Mouse (Mus musculus) brown adipose tissue, adult 24 weeks (tissue): ENCODE results near the gene Pinlyp. TPM values are rescaled to one million over a fixed set of nuclear protein-coding genes. Genes with fewer than 3 reads are reported as not detected.
"Not testable (repeated sequence)": the region's sequence is repeated elsewhere in the genome, so short reads cannot be mapped to it uniquely, and the experiment has no call there.

ENCODE experiments used
- H3K27ac ChIP-seq: fragments of 200-500 bp; replicated peaks from 2 replicates; pipeline ENCODE4 v1.5.1; 2012; ENCODE audit warnings: low read depth, mild to moderate bottlenecking, low read length
- H3K4me1 ChIP-seq: fragments of 200-500 bp; 2 replicates; pipeline ENCODE4 v1.6.1; 2012; ENCODE audit warnings: low read length, mixed read lengths; ENCODE audit not compliant: control insufficient read depth, insufficient read depth, insufficient read length
- H3K4me3 ChIP-seq: fragments of 200-500 bp; 2 replicates; pipeline ENCODE4 v1.5.1; 2012; ENCODE audit warnings: low read depth, mild to moderate bottlenecking, low read length, moderate library complexity; ENCODE audit not compliant: insufficient read depth
- polyA plus RNA-seq: library from polyadenylated mRNA; stranded (reverse); fragments of >200 nt; gene quantifications from 2 replicates; pipeline ENCODE4 v1.2.4, GENCODE M21; 2012; ENCODE audit not compliant: missing spikeins, insufficient read depth, insufficient read length

Gene Pinlyp
- polyA plus RNA-seq, 1 experiment = not detected

DNA sequence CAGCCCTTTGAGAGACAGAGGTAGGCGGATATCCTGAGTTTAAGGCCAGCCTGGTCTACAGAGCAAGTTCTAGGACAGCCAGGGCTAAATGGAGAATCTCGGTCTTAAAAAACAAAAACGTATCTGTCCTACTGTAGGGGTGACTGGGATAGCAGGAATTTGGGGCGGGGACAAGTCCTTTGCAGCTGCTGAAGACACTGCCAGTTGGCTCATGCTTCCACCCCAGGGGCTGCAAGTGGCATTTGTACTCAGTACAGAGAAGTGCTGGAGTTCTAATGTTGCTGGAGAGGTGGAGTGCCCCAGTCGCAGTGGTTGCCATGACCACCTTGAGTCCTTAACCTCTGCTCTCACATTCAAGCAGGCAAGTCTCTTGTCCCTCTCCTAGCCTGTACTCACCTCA, 23.1 kb downstream of the Pinlyp start:
- H3K4me3 ChIP-seq = no peak overlapping the region
- H3K27ac ChIP-seq = no peak overlapping the region
- no peaks in the 10 kb centered on the region; the same call in 1 of the 2 replicates for H3K4me1 ChIP-seq

DNA sequence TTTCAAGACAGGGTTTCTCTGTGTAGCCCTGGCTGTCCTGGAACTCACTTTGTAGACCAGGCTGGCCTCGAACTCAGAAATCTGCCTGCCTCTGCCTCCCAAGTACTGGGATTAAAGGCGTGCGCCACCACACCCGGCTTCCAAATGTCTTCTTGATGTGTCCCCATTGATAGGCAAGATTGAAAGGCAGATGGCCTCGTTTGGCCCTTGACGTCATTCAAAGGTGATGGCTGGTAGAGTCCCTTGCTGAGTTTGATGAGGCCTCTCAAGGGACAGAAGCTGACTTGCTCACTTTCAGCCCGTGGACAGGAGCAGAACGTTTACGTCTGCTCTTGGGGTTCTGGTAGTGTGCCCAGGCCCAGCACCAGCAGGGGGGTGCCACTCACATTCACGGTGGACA, 25.9 kb downstream of the Pinlyp start:
- H3K4me1 ChIP-seq, H3K4me3 ChIP-seq, H3K27ac ChIP-seq: not testable (repeated sequence)

- H3K27ac ChIP-seq = no peak overlapping the region
- no peaks in the 10 kb centered on the region for H3K4me1 ChIP-seq
- no peak overlapping the region for H3K4me3 ChIP-seq
Measured at GRCm38 (mm10) chr7:24519130-24519529, 26.8 kb downstream of the Pinlyp start.

DNA sequence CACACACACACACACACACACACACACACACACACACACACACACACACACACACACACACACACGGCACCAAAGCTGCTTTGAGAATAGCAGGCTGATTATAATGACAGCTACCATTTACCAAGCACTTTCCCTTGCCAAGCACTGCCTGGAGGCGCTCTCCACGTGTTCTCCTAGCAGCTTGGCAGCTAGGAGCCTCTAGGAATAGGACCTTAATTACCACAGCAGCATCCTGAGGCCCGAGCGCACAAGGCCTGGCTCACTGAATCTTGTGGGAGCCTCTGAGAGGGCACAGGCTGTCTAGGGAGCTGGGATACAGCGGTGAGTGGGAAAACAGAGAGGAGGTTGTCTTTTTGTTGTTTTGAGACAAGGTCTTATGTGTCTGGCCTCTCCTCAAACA, 28.3 kb downstream of the Pinlyp start:
- H3K4me3 ChIP-seq = no peak overlapping the region
- H3K27ac ChIP-seq = no peak overlapping the region
- no peaks in the 10 kb centered on the region for H3K4me1 ChIP-seq

- Histone ChIP-seq H3K4me1 (no peaks in the 10 kb centered on the region), H3K4me3 (no peak overlapping the region), H3K27ac (no peak overlapping the region)
Measured at GRCm38 (mm10) chr7:24517077-24517476, 28.8 kb downstream of the Pinlyp start.

DNA sequence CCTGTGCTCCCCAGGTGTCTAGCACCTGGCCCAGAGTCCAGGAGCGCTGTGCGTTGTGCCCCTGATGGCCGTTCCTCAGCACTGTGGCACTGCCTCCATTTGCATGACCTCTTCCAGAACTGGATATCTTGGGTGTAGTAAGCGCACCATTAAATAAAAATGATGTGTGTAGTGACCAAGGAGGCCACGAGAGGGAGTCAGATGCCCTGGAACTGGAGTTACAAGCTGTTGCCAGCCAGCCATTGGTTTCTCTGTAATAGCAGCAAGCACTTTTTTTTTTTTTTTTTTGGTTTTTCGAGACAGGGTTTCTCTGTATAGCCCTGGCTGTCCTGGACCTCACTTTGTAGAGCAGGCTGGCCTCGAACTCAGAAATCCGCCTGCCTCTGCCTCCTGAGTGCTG, 29.6 kb downstream of the Pinlyp start:
- H3K4me3 ChIP-seq, H3K27ac ChIP-seq, H3K4me1 ChIP-seq: not testable (repeated sequence)

- no peak within 1 kb of the TSS for H3K27ac ChIP-seq
- no peaks in the 10 kb centered on the region for H3K4me1 ChIP-seq
- H3K4me3 ChIP-seq = no peak within 1 kb of the TSS
Measured at GRCm38 (mm10) chr7:24512355-24512754, 33.6 kb downstream of the Pinlyp start, which contains the start of gene AC161166.1. AC161166.1 (minus strand) TSS chr7:24512455.

DNA sequence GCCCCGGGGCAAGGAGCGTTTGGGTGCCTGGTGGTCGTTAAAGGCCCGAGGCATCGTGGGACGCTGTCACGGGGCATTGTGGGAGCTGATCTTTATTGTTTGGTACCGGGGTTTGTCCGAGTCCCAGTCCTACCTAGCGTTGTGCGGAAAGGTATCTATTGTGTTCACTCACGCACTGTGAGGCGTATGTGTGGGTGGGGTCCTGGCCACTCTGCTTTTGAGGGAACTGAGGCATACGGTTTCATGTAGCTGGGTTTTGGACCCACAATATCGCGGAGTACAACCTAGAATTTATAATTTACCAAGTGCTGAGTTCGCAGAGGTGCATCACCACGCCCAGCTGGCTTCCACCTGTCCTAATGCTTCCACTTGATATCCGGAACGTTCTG, 38.2 kb downstream of the Pinlyp start:
- H3K27ac ChIP-seq = peak overlapping the region; percentile 41
- peak overlapping the region; percentile 98 for H3K4me3 ChIP-seq
- peaks cover 5% of the 10 kb centered on the region; the same call in 1 of the 2 replicates for H3K4me1 ChIP-seq

GRCm38 (mm10) chr7:24506838-24507725, 38.8 kb downstream of the Pinlyp start, which contains the start of gene Zfp428:
Zfp428 (plus strand) TSS chr7:24507006.
- Histone ChIP-seq H3K27ac (peak within 1 kb of the TSS; percentile 89), H3K4me3 (peak within 1 kb of the TSS; percentile 98), H3K4me1 (peaks cover 5% of the 10 kb centered on the region; the same call in 1 of the 2 replicates)

DNA sequence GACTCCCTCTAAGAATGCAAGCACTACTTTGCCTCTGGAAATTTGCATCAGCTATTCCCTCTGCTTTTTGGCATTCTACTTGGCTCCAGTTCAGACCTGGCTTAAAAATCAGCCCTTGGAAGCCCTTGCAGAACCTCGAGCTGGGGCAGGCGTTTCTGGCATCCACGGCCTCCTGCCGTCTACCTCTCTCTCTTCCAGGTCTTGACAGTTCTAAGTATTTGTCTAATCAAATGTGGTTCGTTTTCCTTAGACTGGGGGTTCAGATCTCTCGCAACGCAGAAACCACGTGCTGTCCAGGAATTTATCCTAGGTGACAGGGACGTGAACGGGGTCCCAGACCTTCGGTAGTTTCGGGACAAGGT, 39.5 kb downstream of the Pinlyp start:
- Histone ChIP-seq H3K27ac (0 out of 2 replicates have a peak overlapping the region, but pooled peaks have one; percentile 89), H3K4me3 (peak overlapping the region; percentile 98), H3K4me1 (peaks cover 5% of the 10 kb centered on the region; the same call in 1 of the 2 replicates)

DNA sequence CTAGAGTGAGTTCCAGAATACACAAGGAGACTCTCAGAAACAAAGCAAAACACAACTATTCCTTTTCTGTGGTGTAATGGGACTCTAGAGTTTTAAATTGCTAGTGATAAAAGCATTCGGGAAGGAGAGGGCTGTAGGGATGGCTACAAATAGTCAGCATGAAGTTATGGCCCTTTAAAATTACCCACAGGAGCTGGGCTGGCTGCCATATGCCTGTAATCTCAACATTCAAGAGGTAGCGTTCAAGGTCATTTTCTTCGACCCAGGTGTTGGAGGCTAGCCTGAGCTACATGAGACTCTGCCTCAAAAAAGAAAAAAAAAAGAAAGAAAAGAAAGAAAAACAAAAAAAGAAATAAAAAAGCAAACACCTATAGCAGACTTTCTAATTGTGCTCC, 39.9 kb downstream of the Pinlyp start:
- peak overlapping the region; percentile 5; the same call in 1 of the 2 replicates for H3K27ac ChIP-seq
- H3K4me3 ChIP-seq = peak overlapping the region; percentile 27; the same call in 1 of the 2 replicates
- H3K4me1 ChIP-seq = peaks cover 5% of the 10 kb centered on the region; the same call in 1 of the 2 replicates

GRCm38 (mm10) chr7:24505447-24506064, 40.4 kb downstream of the Pinlyp start:
- H3K4me3 ChIP-seq = peak overlapping the region; percentile 27; the same call in 1 of the 2 replicates
- peak overlapping the region; percentile 5; the same call in 1 of the 2 replicates for H3K27ac ChIP-seq
- peaks cover 5% of the 10 kb centered on the region; the same call in 1 of the 2 replicates for H3K4me1 ChIP-seq

DNA sequence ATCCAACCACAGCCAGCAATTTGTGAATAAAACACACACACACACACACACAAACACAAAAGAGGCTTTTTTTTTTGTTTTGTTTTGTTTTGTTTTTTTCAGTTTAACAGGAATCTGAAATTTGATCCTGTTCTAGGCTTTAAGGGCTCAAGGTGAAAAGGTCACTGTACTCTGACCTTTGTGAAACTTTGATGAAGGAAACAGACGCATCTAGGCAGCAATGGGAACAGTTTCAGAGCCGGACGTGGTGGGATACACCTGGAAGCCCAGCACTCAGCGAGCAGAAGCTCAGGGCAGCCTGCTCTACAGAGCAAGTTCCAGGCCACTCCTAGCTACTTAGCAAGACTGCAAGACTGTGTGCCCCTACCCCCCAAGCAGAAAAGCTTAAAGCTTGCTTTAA, 41.0 kb downstream of the Pinlyp start:
- peaks cover 5% of the 10 kb centered on the region; the same call in 1 of the 2 replicates for H3K4me1 ChIP-seq
- no peak overlapping the region for H3K4me3 ChIP-seq
- H3K27ac ChIP-seq = no peak overlapping the region

GRCm38 (mm10) chr7:24504004-24504403, 41.9 kb downstream of the Pinlyp start:
- Histone ChIP-seq H3K27ac (no peak overlapping the region), H3K4me3 (no peak overlapping the region), H3K4me1 (peaks cover 5% of the 10 kb centered on the region; the same call in 1 of the 2 replicates)

DNA sequence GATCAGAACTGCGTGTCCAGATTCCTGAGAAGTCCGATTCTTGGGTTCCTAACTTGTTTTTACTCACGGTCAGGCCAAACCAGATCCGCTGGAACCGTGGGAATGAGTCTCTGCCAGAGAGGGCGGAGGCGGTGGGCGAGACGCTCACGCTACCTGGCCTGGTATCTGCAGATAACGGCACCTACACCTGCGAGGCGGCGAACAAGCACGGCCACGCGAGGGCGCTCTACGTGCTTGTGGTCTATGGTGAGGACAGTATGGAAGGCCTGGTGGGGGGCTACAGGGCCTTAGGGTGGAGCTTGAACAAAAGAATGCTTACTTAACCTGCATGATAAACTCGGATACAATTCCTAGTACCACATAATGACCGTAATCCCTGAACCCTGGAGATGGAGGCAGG, 44.4 kb downstream of the Pinlyp start:
- H3K27ac ChIP-seq = no peak overlapping the region

More for the DNA sequence above, 44.4 kb downstream of the Pinlyp start:
- Histone ChIP-seq H3K4me1 (peaks cover 5% of the 10 kb centered on the region; the same call in 1 of the 2 replicates), H3K4me3 (no peak overlapping the region)
